ENCODE assay signal across 8 mouse cellular contexts in the genomic region with DNA sequence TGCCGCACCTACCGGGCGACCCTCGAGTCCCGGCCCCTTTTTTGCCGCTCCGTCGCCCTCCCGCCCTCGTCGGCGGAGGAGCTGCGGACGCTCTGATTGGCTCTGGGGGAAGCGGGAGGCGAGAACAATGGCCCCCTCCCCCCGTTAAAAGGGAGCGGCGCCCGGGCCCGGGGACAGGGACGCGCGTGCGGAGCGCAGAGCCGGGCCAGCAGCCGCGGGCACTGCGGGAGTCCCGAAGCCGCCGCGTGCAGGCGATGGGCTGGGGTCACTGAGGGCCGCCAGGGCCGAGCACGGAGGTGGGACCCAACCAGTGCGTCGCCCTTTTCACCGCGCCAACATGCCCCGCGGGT. TPM values are rescaled to one million over a fixed set of nuclear protein-coding genes. Genes with fewer than 3 reads are reported as not detected.
DNase-seq lines count a peak whose midpoint lies in the region; ATAC-seq and TF ChIP-seq lines count a peak whose summit lies in the region.

No protein-coding gene starts in this region.

- under 1% methylated on average over 38 of the region's 44 CpGs for WGBS in embryonic facial prominence, embryonic 15.5 days
- under 1% methylated on average over 35 of the region's 44 CpGs for WGBS in midbrain, embryonic 12.5 days

- peak; percentile 48; the same call in 1 of the 2 replicates for ATAC-seq in embryonic facial prominence, embryonic 15.5 days (ENCODE audit: insufficient number of reproducible peaks, low FRiP score, low TSS enrichment, low read depth)
- ATAC-seq in midbrain, embryonic 12.5 days (ENCODE audit: low FRiP score, low read depth) = peak; percentile 57

- H3K4me2 ChIP-seq in embryonic facial prominence, embryonic 15.5 days (replicated peaks) = peak overlapping the region; percentile 99
- H3K4me2 ChIP-seq in midbrain, embryonic 12.5 days (replicated peaks) = peak overlapping the region; percentile 79

- H3K4me1 ChIP-seq in embryonic facial prominence, embryonic 15.5 days = peaks cover 40% of the 10 kb centered on the region
- H3K4me1 ChIP-seq in midbrain, embryonic 12.5 days = peaks cover 71% of the 10 kb centered on the region

- no peaks in the 10 kb centered on the region for H3K36me3 ChIP-seq in embryonic facial prominence, embryonic 15.5 days
- H3K36me3 ChIP-seq in midbrain, embryonic 12.5 days = no peaks in the 10 kb centered on the region

- H3K9ac ChIP-seq in embryonic facial prominence, embryonic 15.5 days = no peak overlapping the region; the same call in 1 of the 2 replicates
- H3K9ac ChIP-seq in midbrain, embryonic 12.5 days (replicated peaks) = peak overlapping the region; percentile 90

- no peak overlapping the region for H3K27ac ChIP-seq in embryonic facial prominence, embryonic 15.5 days (replicated peaks)
- H3K27ac ChIP-seq in layer of hippocampus, adult 2 months = peak overlapping the region; percentile 83
- peak overlapping the region; percentile 98 for H3K27ac ChIP-seq in midbrain, embryonic 12.5 days (replicated peaks)

- no peak for TF ChIP-seq CTCF in layer of hippocampus, adult 2 months (conservative IDR thresholded peaks at IDR 0.05)

- peaks cover 91% of the 10 kb centered on the region for H3K27me3 ChIP-seq in embryonic facial prominence, embryonic 15.5 days
- peaks cover 62% of the 10 kb centered on the region for H3K27me3 ChIP-seq in midbrain, embryonic 12.5 days

- DNase-seq in left cerebral cortex, adult 18-20 months (ENCODE audit: low spot score in 2 of 2) = peak; percentile 36 to 65
- no peak for DNase-seq in left cerebral cortex, adult 11 months (ENCODE audit: low spot score)
- DNase-seq in adrenal gland, postnatal 25 days = peak; percentile 56
- peak in 1 of 2 experiments; percentile 53 for DNase-seq in layer of hippocampus, adult 2 months (ENCODE audit: low spot score in 2 of 2)
- peak; percentile 42 for DNase-seq in yolk sac, embryonic 10.5 days (ENCODE audit: low spot score)
- DNase-seq in c-Kit-positive CD71-positive TER-119-positive erythroid progenitor cells, embryonic 14.5 days (ENCODE audit: low spot score) = no peak

- peak overlapping the region; percentile 52 for H3K4me3 ChIP-seq in embryonic facial prominence, embryonic 15.5 days (replicated peaks)
- peak overlapping the region; percentile 57 for H3K4me3 ChIP-seq in layer of hippocampus, adult 2 months
- peak overlapping the region; percentile 81 for H3K4me3 ChIP-seq in midbrain, embryonic 12.5 days

- H3K9me3 ChIP-seq in embryonic facial prominence, embryonic 15.5 days (replicated peaks) = no peaks in the 10 kb centered on the region
- H3K9me3 ChIP-seq in midbrain, embryonic 12.5 days = no peaks in the 10 kb centered on the region

RNA-seq across cellular contexts. Expression of a gene that starts 0.2 kb away (rescaled TPM):
- 1 to 10 TPM; 6.7 to 7.0 TPM for total RNA-seq in left cerebral cortex, adult 18-20 months (2021)
- total RNA-seq in adrenal gland, postnatal 25 days (2021) = 5.8 and 7.5 TPM in 2 replicates
- 1.4 and 1.7 TPM in 2 replicates for polyA plus RNA-seq in embryonic facial prominence, embryonic 15.5 days (2015; fragmentation: Nextera tagmentation; extraction: Ambion mirVana)
- total RNA-seq in layer of hippocampus, adult 2 months (2021) = 1 to 10 TPM; 6.6 to 7.2 TPM
- 12.2 and 12.8 TPM in 2 replicates for polyA plus RNA-seq in midbrain, embryonic 12.5 days (2016; fragmentation: Nextera tagmentation; extraction: Ambion mirVana)

Comparison
In these comparisons a context has a peak if more than half of its experiments do, and no peak if none do; other contexts are left out.
1. DNase-seq: peak in left cerebral cortex, adult 18-20 months (2 of 2), adrenal gland, postnatal 25 days (single experiment) and yolk sac, embryonic 10.5 days (single experiment); none in left cerebral cortex, adult 11 months (single experiment) and c-Kit-positive CD71-positive TER-119-positive erythroid progenitor cells, embryonic 14.5 days (single experiment).
2. Peak in every context shown above with its lines, with median percentiles within 50 percentile points of each other: H3K4me3 ChIP-seq.